Mouse (Mus musculus) MN1 (cell line): ENCODE measurements around the gene H2-Q6.
"Not testable (repeated sequence)": the region's sequence is repeated elsewhere in the genome, so short reads cannot be mapped to it uniquely, and the experiment has no call there.

Experiments used
- DNase-seq: peaks from one replicate; pipeline ENCODE4 v3.0.0-alpha.2; 2016; ENCODE audit warnings: low spot score

Gene H2-Q6

GRCm38 (mm10) chr17:35424624-35425416, at the start of gene H2-Q6:
H2-Q6 (plus strand) TSS chr17:35424850.
- not testable (repeated sequence) for DNase-seq

- DNase-seq: no peak
Measured at GRCm38 (mm10) chr17:35379369-35379728, 45.3 kb upstream of the H2-Q6 start, which contains the start of gene H2-Q4. H2-Q4 (plus strand) TSS chr17:35379617.

- no peak for DNase-seq
Measured at GRCm38 (mm10) chr17:35379729-35380451, 44.8 kb upstream of the H2-Q6 start.

- not testable (repeated sequence) for DNase-seq
Measured at GRCm38 (mm10) chr17:35389796-35390195, 34.9 kb upstream of the H2-Q6 start.

- DNase-seq: not testable (repeated sequence)
Measured at GRCm38 (mm10) chr17:35392671-35393070, 32.0 kb upstream of the H2-Q6 start.

- not testable (repeated sequence) for DNase-seq
Measured at GRCm38 (mm10) chr17:35393864-35394800, 30.5 kb upstream of the H2-Q6 start.

- not testable (repeated sequence) for DNase-seq
Measured at GRCm38 (mm10) chr17:35396956-35397355, 27.7 kb upstream of the H2-Q6 start.

GRCm38 (mm10) chr17:35413057-35413456, 11.6 kb upstream of the H2-Q6 start:
- DNase-seq: not testable (repeated sequence)

- DNase-seq: not testable (repeated sequence)
Measured at GRCm38 (mm10) chr17:35415273-35416129, 9.1 kb upstream of the H2-Q6 start.

- no peak for DNase-seq
Measured at GRCm38 (mm10) chr17:35418772-35419171, 5.9 kb upstream of the H2-Q6 start.

- not testable (repeated sequence) for DNase-seq
Measured at GRCm38 (mm10) chr17:35419564-35419963, 5.1 kb upstream of the H2-Q6 start.

- DNase-seq: not testable (repeated sequence)
Measured at GRCm38 (mm10) chr17:35420206-35420810, 4.3 kb upstream of the H2-Q6 start.

GRCm38 (mm10) chr17:35421331-35421730, 3.3 kb upstream of the H2-Q6 start:
- DNase-seq: not testable (repeated sequence)

- DNase-seq: not testable (repeated sequence)
Measured at GRCm38 (mm10) chr17:35422360-35422759, 2.3 kb upstream of the H2-Q6 start.

GRCm38 (mm10) chr17:35423131-35423810, 1.4 kb upstream of the H2-Q6 start:
- not testable (repeated sequence) for DNase-seq

GRCm38 (mm10) chr17:35424106-35424505, 544 bp upstream of the H2-Q6 start:
- not testable (repeated sequence) for DNase-seq

- DNase-seq: not testable (repeated sequence)
Measured at GRCm38 (mm10) chr17:35425474-35425873, 824 bp downstream of the H2-Q6 start.

- not testable (repeated sequence) for DNase-seq
Measured at GRCm38 (mm10) chr17:35428883-35429282, 4.2 kb downstream of the H2-Q6 start.

GRCm38 (mm10) chr17:35430671-35431070, 6.0 kb downstream of the H2-Q6 start:
- DNase-seq: not testable (repeated sequence)

GRCm38 (mm10) chr17:35432167-35432566, 7.5 kb downstream of the H2-Q6 start:
- not testable (repeated sequence) for DNase-seq
